ENCODE assay signal across 8 mouse cellular contexts in the genomic region with DNA sequence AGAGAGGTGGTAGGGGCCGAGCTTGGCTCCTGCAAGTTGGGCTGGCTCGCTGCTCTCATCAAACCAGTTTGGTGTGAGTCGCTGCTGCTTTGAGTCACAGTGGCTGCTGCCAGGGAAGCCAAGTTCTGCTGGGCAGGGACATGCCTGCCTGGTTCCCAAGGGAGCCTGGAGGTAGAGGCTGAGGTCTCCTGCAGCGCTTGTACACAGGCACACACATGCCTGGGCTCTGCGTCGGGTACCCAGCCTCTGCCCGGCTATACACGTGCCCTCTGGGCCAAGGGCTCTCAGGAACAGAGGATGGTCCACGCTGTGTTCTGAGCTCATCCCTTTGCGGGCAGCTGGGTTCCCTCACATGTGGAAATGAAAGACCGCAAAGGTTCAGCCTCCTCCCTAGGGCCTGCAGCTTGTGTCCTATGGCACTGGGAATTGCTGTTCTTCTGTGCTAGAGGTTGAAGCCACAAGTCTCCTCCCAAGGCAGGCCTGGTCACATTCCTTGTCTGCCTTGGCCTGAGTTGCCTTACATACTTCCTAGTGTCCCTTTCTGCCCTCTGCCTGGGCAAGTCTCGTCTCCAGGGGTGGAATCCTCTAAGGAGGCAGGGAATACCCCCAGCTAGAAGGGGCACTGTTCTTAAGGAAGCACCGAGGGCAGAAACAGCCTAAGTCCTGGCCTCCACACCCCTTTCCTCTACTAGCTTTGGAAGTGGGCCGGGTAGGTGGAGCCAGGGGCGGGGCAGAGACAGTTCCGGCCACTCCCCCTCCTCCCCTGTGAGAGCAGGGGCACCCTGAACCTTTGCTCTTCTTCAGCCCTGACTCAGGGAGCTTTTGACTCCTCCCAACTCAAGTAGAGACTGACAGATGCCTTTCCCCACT. TPM values are rescaled to one million over a fixed set of nuclear protein-coding genes. Genes with fewer than 3 reads are reported as not detected.
DNase-seq lines count a peak whose midpoint lies in the region; ATAC-seq lines count a peak whose summit lies in the region.

No protein-coding gene starts in this region.

- no peak for ATAC-seq in hindbrain, embryonic 12.5 days (ENCODE audit: low FRiP score)
- no peak; the same call in 1 of the 2 replicates for ATAC-seq in heart, embryonic 11.5 days (replicated peaks; ENCODE audit: insufficient number of reproducible peaks, low FRiP score, low TSS enrichment)

- H3K27ac ChIP-seq in hindbrain, embryonic 10.5 days, result peak overlapping the region; percentile 35; the same call in 1 of the 2 replicates
- no peak overlapping the region for H3K27ac ChIP-seq in hindbrain, embryonic 12.5 days
- H3K27ac ChIP-seq in heart, embryonic 11.5 days (ENCODE audit: low read depth, low read length), result no peak overlapping the region

- H3K4me1 ChIP-seq in hindbrain, embryonic 10.5 days (replicated peaks), result peaks cover 44% of the 10 kb centered on the region
- peaks cover 32% of the 10 kb centered on the region for H3K4me1 ChIP-seq in hindbrain, embryonic 12.5 days
- peaks cover 24% of the 10 kb centered on the region for H3K4me1 ChIP-seq in heart, embryonic 11.5 days (ENCODE audit: control insufficient read depth, insufficient read depth, low read length)
- H3K4me1 ChIP-seq in megakaryocyte, embryonic 14.5 days, result peaks cover 64% of the 10 kb centered on the region

- no peaks in the 10 kb centered on the region for H3K36me3 ChIP-seq in hindbrain, embryonic 10.5 days
- no peaks in the 10 kb centered on the region for H3K36me3 ChIP-seq in hindbrain, embryonic 12.5 days
- no peaks in the 10 kb centered on the region for H3K36me3 ChIP-seq in heart, embryonic 11.5 days (ENCODE audit: control insufficient read depth, insufficient read depth, low read length)
- no peaks in the 10 kb centered on the region for H3K36me3 ChIP-seq in megakaryocyte, embryonic 14.5 days (replicated peaks; ENCODE audit: low read length)

- H3K9ac ChIP-seq in hindbrain, embryonic 12.5 days, result no peak overlapping the region
- 0 out of 2 replicates have a peak overlapping the region, but pooled peaks have one; percentile 22 for H3K9ac ChIP-seq in heart, embryonic 11.5 days (ENCODE audit: low read depth, low read length)

- 0 out of 2 replicates have a peak overlapping the region, but pooled peaks have one; percentile 12 for H3K4me3 ChIP-seq in hindbrain, embryonic 10.5 days
- H3K4me3 ChIP-seq in hindbrain, embryonic 12.5 days, result no peak overlapping the region
- H3K4me3 ChIP-seq in heart, embryonic 11.5 days (ENCODE audit: low read depth, low read length), result no peak overlapping the region
- H3K4me3 ChIP-seq in megakaryocyte, embryonic 14.5 days (replicated peaks), result peak overlapping the region; percentile 83

- H3K9me3 ChIP-seq in hindbrain, embryonic 10.5 days, result no peaks in the 10 kb centered on the region
- no peaks in the 10 kb centered on the region for H3K9me3 ChIP-seq in hindbrain, embryonic 12.5 days (replicated peaks)
- no peaks in the 10 kb centered on the region for H3K9me3 ChIP-seq in heart, embryonic 11.5 days (replicated peaks; ENCODE audit: control insufficient read depth, low read length)
- no peaks in the 10 kb centered on the region for H3K9me3 ChIP-seq in megakaryocyte, embryonic 14.5 days

- peaks cover 83% of the 10 kb centered on the region for H3K27me3 ChIP-seq in hindbrain, embryonic 10.5 days (ENCODE audit: insufficient read depth, poor library complexity, severe bottlenecking)
- H3K27me3 ChIP-seq in hindbrain, embryonic 12.5 days, result peaks cover 69% of the 10 kb centered on the region
- peaks cover 75% of the 10 kb centered on the region for H3K27me3 ChIP-seq in heart, embryonic 11.5 days (ENCODE audit: control insufficient read depth, insufficient read depth, low read length)
- H3K27me3 ChIP-seq in megakaryocyte, embryonic 14.5 days (replicated peaks), result peaks cover 46% of the 10 kb centered on the region

- 40% methylated on average over 16 of the region's 16 CpGs for WGBS in hindbrain, embryonic 10.5 days
- 37% methylated on average over 16 of the region's 16 CpGs for WGBS in hindbrain, embryonic 12.5 days
- WGBS in heart, embryonic 11.5 days (ENCODE audit: insufficient replicate concordance), result 32% methylated on average over 16 of the region's 16 CpGs

- H3K4me2 ChIP-seq in hindbrain, embryonic 12.5 days (replicated peaks), result no peak overlapping the region
- peak overlapping the region; percentile 30 for H3K4me2 ChIP-seq in heart, embryonic 11.5 days

- no peak for DNase-seq in hindbrain, embryonic 10.5 days (ENCODE audit: low spot score)
- peak; percentile 81 to 88 for DNase-seq in adrenal gland, postnatal 36 days
- DNase-seq in kidney, postnatal 25 days, result peak; percentile 94
- peak; percentile 81 to 89 for DNase-seq in urinary bladder, postnatal 36 days (ENCODE audit: low spot score in 2 of 2)
- no peak for DNase-seq in left cerebral cortex, adult 11 months (ENCODE audit: low spot score)

RNA-seq across cellular contexts. Expression of gene Plekhg6, which starts 2.8 kb away (rescaled TPM):
- 0.13 and 0.20 TPM in 2 replicates for polyA plus RNA-seq in hindbrain, embryonic 10.5 days (2016; fragmentation: Nextera tagmentation; extraction: Ambion mirVana)
- 0.18 and 0.22 TPM in 2 replicates for polyA plus RNA-seq in hindbrain, embryonic 12.5 days (2016; fragmentation: Nextera tagmentation; extraction: Ambion mirVana)
- total RNA-seq in adrenal gland, postnatal 36 days (2021), result under 1 TPM in 1 of 2 experiments, not detected in 1; 0.36 TPM
- polyA plus RNA-seq in heart, embryonic 11.5 days (2014; fragmentation: Nextera tagmentation; extraction: Ambion mirVana), result not detected in 2 replicates
- polyA plus RNA-seq in megakaryocyte, embryonic 14.5 days (2012; ENCODE audit: insufficient read depth, low replicate concordance), result 0.39 TPM in 1 of 2 replicates, not detected in the other

RNA-seq across cellular contexts. Expression of gene Tnfrsf1a, which starts 28.7 kb away (rescaled TPM):
- 26.8 and 27.1 TPM in 2 replicates for polyA plus RNA-seq in hindbrain, embryonic 10.5 days (2016; fragmentation: Nextera tagmentation; extraction: Ambion mirVana)
- polyA plus RNA-seq in hindbrain, embryonic 12.5 days (2016; fragmentation: Nextera tagmentation; extraction: Ambion mirVana), result 29.9 and 32.6 TPM in 2 replicates
- 100 to 1,000 TPM; 242 to 262 TPM for total RNA-seq in adrenal gland, postnatal 36 days (2021)
- polyA plus RNA-seq in heart, embryonic 11.5 days (2014; fragmentation: Nextera tagmentation; extraction: Ambion mirVana), result 33.3 and 37.0 TPM in 2 replicates
- polyA plus RNA-seq in megakaryocyte, embryonic 14.5 days (2012; ENCODE audit: insufficient read depth, low replicate concordance), result 10.1 and 63.6 TPM in 2 replicates

RNA-seq across cellular contexts. Expression of gene Scnn1a, which starts 57.4 kb away (rescaled TPM):
- 0.40 and 0.42 TPM in 2 replicates for polyA plus RNA-seq in hindbrain, embryonic 10.5 days (2016; fragmentation: Nextera tagmentation; extraction: Ambion mirVana)
- polyA plus RNA-seq in hindbrain, embryonic 12.5 days (2016; fragmentation: Nextera tagmentation; extraction: Ambion mirVana), result 0.48 and 0.49 TPM in 2 replicates
- 1 to 10 TPM; 1.1 to 1.5 TPM for total RNA-seq in adrenal gland, postnatal 36 days (2021)
- polyA plus RNA-seq in heart, embryonic 11.5 days (2014; fragmentation: Nextera tagmentation; extraction: Ambion mirVana), result 0.69 and 0.93 TPM in 2 replicates
- 0.39 TPM in 1 of 2 replicates, not detected in the other for polyA plus RNA-seq in megakaryocyte, embryonic 14.5 days (2012; ENCODE audit: insufficient read depth, low replicate concordance)

Comparison
In these comparisons a context has a peak if more than half of its experiments do, and no peak if none do; other contexts are left out.
1. H3K4me3 ChIP-seq: peak in hindbrain, embryonic 10.5 days (single experiment) and megakaryocyte, embryonic 14.5 days (single experiment); none in hindbrain, embryonic 12.5 days (single experiment) and heart, embryonic 11.5 days (single experiment).
2. DNase-seq: peak in adrenal gland, postnatal 36 days (2 of 2), kidney, postnatal 25 days (2 of 2) and urinary bladder, postnatal 36 days (2 of 2); none in hindbrain, embryonic 10.5 days (single experiment) and left cerebral cortex, adult 11 months (single experiment).